Mouse (Mus musculus): Measurements from ENCODE around the gene Lrrk1.

GRCm38 (mm10) chr7:66282984-66283612 is 105.1 kb downstream of the Lrrk1 start:
- TF ChIP-seq GATA1 (IDR thresholded peaks at IDR 0.05; ENCODE audit: borderline replicate concordance, low read length) (no peak), FLI1 (IDR thresholded peaks at IDR 0.05; ENCODE audit: low read length) (no peak)

Measured in megakaryocyte, embryonic 14.5 days (primary cell).